Mouse (Mus musculus): ENCODE measurements at regions not wholly inside any gene's neighbourhood (a gene's known extent, or its start where the extent isn't known, plus 50 kb on each side); places are given as distances from the start of the nearest gene placed in this dataset.
A peak's percentile ranks its signal among the peaks of the same experiment; 100 is the strongest.

DNA sequence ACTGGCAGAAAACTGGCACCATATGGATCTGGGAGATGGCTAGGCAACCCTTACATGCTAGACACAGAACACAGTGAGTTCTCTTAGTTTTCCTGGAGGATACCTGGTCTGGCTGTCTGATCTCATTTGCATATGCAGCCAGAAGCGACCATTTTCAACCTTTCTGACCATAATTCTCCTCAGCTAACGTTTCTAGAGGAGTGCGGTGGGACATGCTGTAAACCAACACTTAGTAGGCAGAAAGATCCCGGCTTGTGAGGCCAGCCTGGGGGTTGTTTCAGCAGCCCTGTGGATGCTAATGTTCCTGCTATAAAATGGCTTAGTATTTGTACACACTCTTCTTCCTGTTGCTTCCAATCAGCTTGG is 168.6 kb upstream of the Olig3 start:
- DNase-seq = no peak

DNA sequence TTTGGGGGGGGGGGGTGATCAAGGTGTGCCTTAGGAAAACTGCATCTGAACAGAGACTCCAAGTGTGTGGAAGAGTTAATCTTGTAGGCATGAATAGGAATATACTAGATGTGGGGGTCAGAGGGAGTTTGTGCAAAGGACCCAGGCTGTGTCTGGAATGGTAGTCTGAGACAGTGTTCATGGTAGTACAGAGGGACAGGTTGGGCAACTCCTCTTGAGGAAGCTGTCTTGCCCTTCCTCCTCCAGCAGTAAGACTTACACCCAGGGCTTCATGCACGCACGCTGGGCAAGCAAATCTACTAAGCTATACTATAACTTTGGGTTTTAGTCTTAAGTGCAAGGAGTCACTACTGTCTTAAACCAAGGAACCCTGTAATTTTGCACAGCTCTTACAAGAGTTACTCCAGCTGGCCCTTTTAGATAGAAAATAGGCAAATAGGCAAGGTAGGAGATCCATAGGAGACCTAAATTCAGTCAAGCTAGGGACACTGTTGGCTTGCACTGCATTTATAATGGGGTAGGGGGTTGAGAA is 169.2 kb upstream of the Olig3 start:
- no peak for DNase-seq

DNA sequence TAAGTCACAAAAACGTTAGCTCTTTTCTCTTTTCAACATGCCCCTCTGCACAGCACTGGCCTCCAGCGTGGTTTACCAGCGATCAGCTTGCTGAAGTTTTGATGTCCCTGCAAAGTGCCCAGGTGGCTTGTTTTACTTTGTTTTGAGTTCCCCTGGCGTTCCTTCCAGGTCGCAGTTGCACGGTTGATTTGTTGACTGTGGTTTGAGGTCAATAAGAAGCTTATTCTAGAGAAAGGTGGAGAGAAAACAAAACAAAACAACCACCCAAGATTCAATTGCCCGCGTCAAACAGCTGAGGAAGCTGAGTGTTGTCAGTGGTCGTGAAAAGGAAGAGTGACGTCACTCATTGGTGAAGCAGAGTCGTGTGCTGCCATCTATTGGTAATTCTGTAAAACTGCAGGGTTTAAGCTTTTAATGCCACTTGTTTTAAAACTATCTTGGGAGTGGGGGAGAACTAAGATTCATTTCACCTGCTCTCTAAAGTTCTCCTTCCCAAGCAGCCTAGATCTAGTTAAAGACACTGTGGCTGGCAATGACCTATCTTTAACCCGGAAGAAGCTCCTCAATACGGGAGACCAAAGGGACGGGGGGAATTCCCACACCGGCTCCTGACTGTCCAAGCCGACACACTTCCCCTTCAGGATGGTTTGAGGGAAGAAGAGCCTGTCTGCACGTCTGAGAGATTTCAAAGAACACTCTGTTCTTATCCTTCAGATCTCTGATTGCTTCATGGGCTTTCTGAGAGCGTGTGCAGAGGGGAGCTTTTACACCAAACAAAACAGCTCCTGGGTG is 170.3 kb upstream of the Olig3 start:
- peak; percentile 3 for DNase-seq

DNA sequence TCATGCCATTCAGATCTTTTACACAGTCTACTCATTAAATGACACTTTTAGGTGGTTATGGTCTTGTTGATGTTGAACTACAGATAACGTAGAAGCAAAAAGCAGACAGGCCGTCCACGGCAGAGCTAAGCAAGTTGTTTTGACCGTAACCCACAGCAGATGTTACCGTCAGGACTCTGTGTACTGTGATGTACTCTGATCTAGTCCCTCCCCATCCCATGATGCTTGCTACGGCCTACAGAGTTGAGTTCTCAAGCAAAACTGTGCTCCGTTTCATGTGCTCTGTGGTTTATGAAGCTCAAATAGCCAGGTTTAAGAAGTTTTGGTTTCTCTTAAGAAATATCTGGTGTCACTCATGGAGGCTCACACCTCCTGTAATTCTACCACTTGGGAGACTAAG is 169.4 kb upstream of the Tnfaip3 start:
- DNase-seq = no peak

DNA sequence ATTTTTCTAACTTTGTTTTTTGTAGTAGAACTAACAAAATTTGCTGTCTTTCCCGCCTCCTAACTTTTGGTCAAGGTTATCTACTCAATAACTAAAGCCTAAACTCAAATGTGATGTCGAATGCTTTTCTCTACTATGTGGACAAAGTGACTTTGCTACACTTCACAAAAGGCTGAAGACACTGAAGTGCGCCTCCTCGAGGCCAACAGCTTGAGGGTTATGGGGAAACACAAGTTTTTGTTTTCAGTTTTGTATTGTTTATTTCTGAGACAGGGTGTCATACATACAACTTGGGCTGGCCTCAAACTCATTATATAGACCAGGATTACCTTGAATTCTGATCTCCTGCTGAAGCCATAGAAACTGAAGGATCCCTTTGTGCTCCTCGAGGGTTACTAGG is 162.4 kb upstream of the Tnfaip3 start:
- DNase-seq = no peak

DNA sequence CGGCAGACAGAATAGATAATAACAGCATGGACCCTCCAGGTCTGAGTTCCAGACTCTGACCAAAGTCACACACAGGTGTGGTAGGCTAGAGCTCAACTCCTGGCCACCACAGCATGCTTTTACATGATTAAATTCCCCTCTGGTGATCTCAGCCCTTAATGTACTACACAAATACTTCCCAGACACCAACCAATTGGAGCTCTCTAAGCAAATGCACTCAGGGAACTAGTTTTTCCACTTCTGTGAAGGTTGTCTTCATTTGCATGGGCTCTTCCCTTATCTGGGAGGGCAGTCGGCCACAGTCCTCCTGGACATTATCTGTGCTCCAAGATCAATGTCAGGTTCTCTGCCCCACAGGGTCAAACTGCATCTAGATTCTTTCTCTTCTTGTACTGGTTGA is 162.0 kb upstream of the Tnfaip3 start:
- no peak for DNase-seq

DNA sequence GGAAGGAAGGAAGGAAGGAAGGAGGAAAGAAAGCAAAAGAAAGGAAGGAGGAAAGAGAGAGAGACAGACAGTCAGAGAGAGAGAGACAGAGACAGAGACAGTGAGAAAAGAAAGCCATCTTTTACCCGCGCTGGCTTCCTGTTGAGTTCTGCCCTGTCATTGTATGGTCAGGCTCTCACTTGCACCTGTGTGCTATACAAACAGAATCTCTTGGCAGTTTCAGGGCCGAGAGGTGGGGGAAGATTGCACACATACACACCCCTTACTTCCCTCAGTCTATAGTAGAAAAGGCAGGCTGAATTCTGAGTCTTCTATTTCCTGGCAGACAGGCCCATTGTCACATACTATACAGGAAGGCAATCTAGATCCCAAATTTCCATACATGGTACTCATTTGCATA is 160.8 kb upstream of the Tnfaip3 start:
- no peak for DNase-seq

DNA sequence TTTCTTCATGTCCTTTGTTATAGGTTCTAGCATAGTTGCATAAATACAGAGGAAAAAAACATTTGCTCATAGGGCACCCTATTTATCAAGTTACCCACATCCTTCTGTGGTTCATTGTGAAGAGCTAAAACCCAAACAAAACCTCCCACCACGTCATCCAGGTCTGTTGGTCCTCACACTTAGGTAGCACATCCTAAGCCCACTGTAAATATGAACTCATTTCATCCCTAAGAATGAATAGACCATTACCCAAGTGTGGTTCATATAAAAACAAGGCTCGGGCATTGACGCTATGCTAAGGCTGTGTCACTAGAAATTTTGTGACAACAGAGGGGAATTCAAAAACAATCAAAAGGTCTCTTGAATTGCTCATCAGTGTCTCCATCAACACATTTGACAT is 156.4 kb upstream of the Tnfaip3 start:
- DNase-seq = no peak

DNA sequence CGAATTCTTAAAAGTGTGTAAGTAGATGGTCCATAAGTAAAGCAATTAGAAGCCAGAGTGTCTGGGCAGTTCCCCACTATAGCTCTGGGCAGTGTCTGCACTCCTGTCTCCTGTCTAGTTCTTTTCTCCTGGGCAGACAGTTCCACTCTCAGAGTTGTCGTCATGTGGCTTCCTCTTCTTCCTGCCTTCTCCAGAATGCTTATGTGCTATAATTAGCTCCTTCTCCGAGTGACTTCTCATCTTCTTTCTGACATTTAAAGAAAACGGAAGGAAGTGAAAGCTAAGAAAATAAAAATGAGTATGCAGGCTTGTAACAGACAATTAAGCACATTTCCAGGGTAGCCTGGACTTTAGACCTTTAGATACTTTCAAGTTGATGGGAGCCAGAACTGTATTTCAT is 155.1 kb upstream of the Tnfaip3 start:
- no peak for DNase-seq

DNA sequence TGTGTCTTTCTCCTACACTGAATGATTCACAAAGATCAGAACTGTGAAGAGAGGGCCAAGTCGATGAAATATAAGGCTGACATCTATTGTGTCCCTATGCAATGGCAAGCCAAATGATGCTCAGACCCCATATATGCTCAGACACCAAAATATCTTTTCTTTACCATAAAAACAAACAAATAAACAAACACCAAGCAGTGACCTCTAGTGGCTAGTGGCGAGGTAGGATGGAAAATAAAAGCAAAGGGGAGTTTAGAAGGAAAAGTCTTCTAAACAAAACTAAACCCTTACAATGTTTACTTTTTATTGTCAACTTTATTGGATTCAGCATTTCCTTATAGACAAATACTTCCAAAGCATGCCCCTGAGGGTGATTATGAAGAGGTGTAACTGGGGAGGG is 153.8 kb upstream of the Tnfaip3 start:
- DNase-seq = no peak

DNA sequence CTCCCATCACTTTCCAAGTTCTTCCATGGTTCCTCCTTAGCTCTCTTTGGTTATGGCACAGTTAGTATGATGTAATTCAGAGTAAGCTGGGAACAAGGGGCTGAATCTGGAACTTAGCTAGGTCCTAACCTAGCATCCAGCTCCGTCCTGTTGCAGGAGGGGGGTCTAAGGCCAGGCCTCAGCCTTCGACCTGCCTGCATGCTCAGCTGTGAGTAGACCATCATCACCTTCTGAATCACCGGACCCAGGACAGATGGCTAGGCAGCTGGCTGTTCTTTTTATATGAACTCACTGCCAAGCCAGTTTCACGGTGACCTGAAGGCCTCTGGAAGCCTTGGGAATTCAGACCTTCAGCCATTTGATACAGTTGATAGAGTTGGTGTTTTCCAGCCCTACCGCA is 152.9 kb upstream of the Tnfaip3 start:
- no peak for DNase-seq

DNA sequence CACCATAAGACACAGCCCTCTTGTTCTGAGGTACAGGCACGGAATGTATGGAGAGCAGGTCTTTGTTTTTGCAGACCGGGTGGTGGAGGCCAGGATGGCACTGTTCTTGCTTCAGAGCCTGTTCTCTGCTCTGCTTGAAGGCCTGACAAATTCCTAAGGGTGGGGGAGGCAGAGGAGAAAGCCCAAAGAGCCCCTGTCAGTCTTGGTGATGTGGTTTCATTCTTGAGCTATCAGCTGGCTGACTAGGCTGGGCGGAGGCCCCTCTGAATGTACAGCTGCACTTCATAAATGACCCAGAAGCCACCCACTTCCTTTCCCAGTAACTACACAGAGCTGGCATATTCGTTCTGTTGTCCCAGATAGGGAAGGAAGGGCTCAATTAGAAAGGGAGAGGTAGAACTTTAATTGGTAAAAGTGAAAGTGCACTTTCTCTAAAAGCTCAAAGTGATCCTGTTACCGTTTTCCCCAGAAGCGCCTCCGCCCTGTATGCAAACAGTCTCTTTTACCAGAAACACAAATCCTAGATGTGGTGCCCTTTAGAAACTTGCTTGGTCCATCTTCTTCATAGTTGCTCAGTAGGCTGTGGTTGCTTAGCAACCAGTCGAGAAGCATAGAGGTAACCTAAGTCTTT is 152.3 kb upstream of the Tnfaip3 start:
- no peak for DNase-seq

DNA sequence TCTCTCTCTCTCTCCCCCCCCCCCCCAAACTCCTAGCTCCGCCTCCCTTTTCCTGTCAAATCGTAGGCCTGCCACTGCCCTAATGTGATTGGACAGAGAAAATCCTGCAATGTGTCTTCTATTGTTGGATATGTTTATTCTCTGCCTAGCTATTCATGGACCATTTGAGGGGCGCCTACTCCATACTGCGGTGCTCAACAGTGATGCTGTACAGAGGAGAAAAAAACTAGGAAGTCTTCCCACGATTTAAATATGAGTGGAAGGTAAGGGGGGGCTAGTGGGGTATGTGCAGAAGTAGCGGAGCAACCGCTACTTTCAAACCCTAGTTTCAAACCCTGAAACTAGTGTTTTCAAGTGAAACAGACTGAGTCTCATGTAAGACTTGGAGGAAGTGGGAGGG is 151.6 kb upstream of the Tnfaip3 start:
- no peak for DNase-seq

DNA sequence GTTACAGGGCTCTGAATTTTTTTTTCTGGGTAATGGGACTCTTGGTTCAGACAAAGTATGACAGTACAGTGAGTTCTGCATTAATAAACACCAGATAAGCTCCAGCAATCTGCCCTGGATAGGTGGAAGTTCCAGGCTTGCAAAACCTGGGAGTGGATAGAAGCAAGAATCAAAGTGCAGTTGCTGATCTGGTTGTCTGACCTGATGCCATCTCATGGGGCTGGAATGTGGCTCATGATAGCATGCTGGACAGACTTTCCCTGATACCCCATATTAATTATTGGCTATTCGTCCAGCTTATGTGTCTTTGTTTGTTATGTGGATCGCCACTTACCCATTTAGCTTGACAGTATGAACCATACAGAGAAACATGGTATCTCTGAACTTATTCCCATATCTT is 146.6 kb upstream of the Tnfaip3 start:
- DNase-seq = no peak

DNA sequence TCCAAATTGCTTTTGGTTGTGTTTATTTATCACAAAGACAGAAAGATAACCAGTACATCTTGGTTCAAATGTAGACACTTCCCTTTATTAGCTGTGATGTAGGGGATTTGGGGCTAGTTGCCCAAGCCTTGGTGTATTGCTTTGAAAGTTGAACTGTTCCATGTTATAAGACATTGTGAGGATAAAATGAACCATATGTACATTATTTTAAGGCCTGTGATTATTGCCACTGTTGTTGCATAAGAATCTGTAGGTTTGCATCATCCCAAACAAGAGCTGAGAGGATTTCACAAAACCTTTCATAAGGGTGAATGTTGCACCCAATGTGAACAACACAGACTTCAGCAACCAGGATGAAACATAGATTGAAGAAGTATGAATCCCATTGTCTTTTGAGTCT is 145.7 kb upstream of the Tnfaip3 start:
- DNase-seq = no peak

DNA sequence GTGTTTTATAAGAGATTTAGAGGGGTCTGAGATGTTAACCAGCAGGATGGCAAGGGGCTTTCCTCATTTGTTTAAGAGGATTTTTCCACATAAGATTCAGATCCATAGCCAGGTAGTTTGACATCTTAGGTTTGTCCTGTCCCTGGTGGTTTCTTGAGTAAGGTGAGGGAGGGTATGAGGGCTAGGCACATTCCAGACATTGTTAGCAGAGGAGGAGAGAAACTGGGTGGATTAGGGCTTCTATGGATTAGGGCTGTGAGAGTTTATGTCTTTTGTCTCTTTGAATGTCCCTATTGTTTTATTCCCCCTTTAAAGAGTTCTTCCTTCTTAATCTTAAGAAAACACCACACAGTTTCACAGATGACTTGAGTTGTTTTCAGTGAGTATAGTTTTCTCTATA is 138.6 kb upstream of the Tnfaip3 start:
- DNase-seq = no peak

DNA sequence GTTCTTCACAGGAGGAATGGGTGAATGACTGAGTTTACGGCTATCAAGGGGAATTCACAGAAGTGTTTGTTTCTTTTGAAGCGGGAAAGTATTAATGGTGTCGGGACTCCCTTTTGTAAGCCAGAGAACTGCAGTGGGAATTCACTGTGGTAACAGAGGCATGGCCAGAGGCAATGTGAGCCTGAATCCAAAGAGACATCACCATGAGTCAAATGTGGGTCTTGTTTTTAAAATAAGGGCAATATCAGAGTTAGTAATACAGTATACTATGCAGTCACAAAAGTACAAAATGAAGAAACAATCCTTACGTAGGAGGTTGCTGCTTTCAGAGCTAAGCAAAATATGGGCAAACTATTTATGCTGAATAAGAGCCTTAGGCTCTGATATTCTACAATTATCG is 137.3 kb upstream of the Tnfaip3 start:
- no peak for DNase-seq

DNA sequence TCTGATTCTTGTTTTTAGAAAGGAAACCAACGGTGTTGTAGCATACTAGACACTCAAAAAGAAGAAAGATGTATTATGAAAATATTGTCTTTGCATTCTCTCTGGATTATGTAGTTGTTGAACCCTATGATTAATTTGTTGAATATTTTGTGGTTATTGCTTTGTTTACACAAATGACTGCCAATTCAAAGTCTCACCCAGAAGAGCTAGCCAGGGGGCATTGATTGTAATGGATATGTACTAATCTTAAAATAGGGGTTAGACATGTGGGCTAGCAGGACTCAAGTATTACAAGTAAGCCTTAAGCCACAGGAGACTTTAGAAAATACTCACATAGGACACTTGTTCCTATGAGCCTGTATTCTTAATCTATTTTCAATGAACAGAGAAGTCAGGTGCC is 135.3 kb upstream of the Tnfaip3 start:
- no peak for DNase-seq

DNA sequence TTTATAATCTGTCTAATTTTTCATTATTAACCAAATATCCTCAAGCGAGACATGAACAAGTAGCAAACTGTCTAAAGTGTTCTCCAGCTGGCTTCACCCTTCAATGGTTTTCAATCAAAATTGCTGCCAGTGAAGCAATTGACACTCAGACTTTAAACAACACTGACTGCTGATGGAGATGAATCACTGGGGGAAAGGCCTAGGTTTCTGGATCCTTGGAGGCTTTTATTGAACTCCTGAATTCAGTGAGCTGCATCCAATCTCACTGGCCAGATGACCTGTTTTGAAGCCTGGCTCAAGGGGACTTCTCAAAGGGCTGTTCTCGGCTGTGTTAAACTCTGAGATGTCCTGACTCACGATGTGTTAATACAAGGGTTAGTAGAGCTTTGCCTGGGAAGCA is 134.5 kb upstream of the Tnfaip3 start:
- DNase-seq = no peak

DNA sequence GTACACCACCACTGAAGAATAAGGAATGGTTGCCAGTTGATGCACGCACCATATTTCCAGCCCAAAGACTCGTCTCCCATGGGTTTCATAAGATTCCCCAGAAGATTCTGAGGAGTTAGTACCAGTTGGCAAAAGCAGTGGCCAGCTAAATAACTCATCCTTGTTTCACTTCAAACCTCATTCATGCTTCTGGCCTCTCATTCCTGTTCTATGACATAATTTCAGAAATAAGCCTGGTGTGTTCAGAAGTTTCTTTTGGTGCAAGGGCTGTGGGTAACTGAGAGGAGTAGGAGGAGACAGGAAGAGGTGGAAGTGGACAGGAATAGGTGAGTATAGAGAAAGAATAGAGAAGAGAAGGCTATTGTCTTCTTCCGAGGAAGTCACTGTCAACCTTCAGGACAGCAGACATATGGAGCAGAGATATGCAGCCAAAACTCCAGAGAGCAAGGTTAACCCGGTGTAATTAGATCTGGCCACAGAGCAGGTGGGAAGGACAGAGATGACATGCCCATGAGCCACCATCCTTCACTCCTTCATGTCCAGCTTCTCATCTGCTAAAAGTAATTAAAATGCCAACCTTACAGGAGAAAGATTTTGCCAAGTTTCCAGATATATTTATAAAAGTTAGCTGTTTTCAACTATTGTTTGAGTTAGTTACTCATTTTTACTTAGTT is 133.9 kb upstream of the Tnfaip3 start:
- no peak for DNase-seq

DNA sequence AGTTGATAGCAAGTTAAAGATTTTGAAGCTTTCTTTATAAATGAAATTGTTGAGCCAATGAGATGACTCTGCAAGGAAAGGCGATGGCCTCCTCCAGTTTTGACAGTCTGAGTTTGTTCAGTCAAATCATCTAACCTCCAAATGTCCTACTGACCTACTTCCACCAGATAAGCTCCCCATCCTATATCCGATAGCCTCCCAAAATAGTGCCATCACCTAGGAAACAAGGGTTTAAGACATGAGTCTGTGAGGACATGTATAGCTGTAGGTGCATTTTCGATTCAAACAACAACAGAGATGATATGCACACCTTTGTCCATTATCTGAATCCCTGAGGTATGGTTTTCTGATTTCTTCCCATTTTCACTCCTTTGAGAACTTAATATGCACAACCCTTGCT is 126.0 kb upstream of the Tnfaip3 start:
- DNase-seq = no peak

DNA sequence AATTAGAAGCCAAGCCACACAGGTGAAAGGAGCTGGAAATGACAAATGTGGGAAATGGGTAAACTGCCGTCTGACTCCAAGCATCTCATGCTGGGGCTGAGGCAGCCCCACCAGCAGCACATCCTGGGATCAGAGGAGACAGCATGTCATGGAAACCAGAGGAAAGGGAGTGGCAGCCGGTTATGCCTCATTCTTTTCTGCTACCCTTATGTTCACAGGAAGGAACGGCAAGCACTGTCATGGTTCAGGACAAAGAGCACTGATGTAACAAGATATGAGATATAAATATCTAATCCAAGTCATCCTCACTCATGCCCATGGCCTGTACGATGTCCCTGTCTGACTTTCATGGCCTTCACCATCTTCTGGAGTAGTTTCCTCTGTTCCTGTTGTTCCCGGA is 125.2 kb upstream of the Tnfaip3 start:
- no peak for DNase-seq

DNA sequence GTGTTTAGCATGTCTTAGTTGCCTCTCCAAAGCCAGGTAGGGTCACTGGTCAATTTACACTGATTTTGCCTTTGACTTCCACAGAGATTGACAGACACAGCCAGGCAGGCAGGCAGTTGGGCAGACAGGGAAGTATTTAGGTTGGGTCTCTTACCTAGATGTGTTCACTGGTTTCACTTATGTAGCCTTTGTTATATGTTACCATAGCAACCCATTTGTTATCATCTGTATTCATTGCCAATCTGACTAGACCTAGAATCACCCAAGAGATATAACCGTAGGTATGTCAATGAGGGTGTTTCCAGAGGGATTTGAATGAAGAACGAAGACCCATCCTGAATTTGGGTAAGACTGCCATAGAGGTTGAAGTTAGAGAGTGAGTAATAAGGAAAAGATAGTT is 123.8 kb upstream of the Tnfaip3 start:
- DNase-seq = no peak

DNA sequence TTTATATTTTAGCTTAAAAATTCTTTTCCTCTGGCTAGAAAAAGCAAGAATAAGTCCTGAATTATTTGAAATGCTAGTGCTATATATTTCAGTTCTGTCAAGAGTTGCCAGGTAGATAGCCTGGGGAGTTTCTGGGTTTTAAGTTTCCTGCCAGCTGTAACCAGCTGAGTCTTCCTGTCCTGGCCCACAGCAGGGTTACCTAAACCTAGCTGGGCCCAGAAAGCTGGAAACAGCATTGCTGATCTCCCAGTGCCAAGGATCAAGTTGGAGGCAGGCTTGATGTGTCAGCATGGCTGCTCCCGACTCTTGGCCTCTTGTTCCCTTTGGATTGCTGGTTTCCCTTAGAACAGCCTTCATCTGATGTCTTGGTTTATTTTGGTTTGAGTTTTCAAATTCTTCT is 122.8 kb upstream of the Tnfaip3 start:
- no peak for DNase-seq

Data from cerebellum, adult 9-11 months (tissue).